Mouse (Mus musculus): ENCODE data around the gene Myo16.

Gene Myo16

DNA sequence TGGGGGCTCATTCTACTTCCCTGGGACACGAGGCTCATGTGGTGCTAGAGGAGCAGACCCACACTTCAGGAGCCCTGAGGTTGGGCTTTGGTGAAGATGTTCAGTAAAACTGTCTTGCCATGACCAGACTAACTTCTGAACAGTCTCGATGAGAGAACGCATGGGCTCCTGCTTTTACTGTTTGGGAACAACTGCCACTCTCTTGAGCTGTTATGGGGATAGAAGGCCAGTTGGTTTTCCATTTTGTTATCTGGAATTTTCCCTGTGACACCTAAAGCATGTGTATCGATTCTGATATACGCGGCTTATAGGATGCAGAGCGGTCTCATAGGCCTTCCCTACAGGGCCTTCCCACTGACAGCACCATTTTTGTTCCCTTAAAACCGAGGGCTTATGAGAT, 485.2 kb downstream of the Myo16 start:
- no peak for DNase-seq

GRCm38 (mm10) chr8:10640176-10640810, 486.6 kb downstream of the Myo16 start:
- DNase-seq, result no peak

DNA sequence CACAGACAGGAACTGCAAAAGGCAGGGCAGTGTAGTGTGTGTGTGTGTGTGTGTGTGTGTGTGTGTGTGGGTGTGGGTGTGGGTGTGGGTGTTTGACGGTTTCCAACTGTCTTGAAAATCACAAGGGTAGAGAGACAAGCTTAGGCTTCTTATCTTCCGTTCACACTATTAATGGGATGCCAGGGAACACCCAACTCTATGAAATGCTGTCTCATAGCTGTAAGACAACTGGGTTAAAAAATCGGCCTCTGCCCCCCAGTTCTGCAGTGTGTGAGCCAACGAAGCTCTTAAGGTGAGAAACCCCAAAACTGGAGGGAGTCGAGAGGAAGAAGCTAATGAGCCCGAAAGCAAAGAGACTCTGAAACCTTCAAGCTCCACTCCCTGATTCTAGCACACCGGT, 487.1 kb downstream of the Myo16 start:
- DNase-seq, result no peak

DNA sequence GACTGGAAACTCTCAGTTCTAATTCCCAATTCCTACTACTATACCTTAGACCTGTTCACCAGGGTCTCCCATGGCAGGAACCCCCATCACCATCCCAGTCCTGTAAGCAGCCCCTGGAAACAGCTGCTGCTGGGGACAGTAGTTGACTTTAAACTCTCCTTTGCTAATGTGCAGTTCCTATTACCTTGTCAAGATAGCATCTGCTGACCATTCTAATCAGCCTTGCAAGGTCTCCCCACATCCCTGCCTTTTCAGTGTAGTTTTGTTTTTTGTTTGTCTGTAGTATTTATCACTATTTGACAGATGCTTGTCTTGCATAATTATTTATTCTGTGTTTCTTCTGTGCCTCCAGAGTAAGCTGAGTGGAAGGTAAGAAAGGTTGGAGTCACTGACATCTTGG, 487.6 kb downstream of the Myo16 start:
- no peak for DNase-seq

DNA sequence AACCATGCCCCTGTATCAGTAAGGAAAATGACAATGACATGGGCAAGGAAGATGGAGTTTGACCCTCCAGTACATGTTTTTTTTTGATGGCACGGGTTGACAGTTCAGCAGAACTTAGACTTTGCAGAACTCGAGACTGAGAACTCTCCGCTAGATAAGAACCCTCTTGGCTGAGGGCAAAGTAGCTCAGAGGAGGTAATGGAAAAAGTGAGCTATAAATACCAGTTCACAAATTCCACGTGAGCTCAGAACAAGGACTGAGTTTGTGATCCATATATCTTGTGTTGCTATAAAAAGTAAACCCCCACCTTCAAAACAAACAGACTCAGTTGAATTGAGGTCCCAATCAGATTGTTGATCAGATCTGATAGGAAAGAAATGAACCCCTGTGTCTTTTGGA, 489.5 kb downstream of the Myo16 start:
- no peak for DNase-seq

DNA sequence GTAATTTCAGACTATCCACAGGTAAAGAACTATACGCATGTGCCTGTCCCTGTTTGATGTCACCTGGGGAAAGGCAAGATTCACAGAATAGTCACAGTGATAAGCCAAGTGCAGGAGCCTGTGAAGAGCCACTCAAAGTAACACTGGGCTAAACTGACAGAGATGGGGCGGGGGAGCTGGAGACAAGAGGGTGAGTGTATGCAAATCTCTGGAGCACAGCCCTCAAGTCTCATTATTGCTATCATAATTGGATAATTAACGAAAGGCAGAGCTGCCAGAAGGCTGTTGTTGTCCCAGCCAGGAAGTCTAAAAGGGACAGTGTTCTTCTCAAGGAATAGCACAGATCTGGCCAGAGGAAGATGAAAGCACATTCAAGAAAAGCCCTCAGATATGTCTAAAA, 490.8 kb downstream of the Myo16 start:
- DNase-seq, result no peak

DNA sequence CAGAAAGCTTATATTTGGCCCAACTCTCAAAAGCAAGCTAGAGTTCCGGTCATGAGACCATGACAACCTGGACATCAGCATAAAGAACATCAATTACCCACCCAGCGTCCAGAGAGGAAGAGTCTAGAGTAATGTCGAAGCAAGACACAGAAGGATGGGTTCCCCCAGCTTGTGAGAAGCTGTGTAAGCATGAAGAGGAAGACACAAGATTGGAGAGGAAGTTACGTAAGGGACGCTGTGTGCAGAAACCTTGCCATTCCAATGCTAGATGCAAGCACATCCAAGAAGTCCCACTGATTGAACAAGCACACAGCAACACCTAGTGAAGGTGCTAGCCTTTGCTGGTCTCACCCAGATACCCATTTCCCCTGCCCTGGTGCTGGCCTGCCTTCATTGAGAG, 492.0 kb downstream of the Myo16 start:
- DNase-seq, result no peak

DNA sequence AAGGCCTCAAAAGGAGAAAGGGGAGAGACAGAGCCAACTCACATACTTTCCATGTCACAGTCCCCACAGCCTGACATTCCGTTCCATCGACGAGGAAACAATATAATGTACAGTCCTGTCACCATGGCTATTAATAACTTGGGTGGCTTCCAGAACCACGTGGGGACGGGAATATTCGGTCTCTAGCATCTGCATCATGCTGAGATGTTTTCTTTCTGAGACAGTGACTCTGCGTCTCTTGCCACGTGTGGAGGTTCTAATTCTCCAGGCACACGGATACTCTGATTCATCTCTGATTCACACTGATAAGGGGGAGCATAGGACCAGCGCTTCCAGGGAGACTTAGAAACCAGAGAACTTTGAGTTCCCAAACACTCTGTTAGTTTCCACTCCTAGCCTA, 492.8 kb downstream of the Myo16 start:
- no peak for DNase-seq

DNA sequence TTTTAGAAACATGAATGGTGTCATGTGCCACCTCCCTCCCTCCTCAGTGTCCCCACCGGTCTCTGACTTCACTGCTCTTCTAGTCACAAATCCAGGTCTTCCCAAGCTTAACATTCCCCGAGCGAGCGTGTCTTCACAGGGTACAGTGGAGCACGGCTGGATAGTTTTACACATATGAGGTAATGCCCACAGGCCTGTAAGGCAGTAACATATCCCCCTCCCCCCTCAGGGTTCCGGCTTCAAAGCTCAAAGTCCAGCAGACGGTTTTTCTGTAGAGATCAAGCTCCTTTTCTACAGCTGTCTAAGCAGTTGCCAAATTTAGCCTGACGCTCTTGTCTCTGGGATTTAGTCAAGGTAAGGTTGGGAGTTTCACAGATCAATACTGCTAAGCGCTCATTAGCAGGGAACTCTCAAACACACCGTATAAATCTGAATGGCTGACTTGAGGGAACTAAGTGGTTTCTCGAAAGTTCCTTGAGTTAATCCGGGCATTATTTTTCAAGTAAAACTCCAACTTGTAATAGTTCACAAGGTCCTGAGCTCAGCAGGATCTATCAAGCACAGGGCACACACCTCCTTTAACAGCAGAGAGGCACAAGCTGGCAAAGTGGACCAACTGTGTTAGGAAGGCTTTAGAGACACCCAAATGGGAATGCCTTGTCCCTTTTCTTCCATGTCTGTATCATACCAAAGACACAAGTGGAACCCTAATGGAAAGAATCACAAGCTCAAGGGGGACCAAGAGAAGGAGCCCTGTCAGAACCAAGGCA, 498.0 kb downstream of the Myo16 start:
- no peak for DNase-seq

- no peak for DNase-seq
These were observed 499.6 kb downstream of the Myo16 start for GRCm38 (mm10) chr8:10653282-10653681.

DNA sequence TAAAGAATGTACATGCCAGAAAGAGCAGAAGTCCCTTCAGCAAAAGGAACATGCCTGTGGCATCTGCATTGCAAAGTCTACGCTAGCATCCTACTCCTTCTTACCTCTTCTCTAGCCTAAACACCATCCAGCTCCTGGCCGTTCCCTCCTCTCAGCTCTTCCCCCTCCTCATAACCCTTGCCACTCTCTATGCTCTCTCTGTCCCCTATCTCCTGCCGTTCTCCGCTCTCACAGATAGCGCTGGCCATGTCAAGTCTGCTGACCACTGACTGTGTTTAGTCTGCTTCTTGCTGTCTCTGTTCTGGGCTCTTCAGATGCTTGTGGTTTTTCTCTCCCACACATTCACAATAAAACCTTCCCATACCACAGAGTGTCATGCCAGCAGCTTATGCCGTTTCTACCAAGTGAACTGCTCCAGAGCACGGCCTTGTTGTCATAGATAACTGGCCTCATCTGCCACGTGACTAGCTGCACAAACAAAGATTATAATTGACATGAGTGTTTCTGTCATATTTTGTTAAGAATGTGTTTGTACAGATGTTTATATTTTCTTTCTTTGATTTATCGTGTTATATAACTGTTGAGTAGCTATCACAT, 501.3 kb downstream of the Myo16 start:
- no peak for DNase-seq

DNA sequence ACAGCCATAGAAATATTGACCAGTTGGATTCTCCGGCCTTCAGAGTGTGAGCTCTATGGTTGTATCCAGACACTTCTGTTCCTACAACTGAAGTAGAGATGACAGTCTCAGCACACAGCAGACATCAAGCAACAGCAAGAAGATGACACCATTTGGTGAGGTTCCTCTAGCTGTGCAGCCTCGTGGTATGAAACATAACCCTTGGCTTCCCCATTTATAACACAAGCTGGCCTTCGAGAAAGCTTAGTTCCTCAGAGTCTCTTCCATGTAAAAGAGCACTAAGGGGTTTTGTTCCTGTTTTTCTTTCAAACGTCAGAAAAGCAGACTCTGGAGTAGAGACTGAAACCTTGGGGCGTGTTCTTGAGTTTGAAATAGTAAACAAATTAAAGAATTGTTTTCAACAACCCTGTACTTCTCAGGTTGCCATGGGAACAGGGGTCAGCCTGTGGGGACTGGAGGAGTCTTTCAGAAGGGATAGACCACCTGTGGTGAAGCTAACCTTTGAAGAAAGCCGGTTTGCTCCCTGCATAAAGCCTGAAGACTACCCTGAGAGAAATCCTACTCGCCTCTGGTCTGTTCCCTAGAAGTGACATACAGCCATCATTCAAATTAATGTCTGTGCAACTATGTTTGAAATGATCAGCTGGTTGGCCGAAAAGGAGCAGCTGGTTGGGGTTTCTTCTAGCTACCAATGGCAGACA, 510.2 kb downstream of the Myo16 start:
- peak; percentile 34 for DNase-seq

GRCm38 (mm10) chr8:10664861-10665543, 511.3 kb downstream of the Myo16 start:
- no peak for DNase-seq

- peak; percentile 13 for DNase-seq
These were observed 512.1 kb downstream of the Myo16 start for GRCm38 (mm10) chr8:10665821-10666283.

- DNase-seq, result peak; percentile 21
These were observed 518.3 kb downstream of the Myo16 start for GRCm38 (mm10) chr8:10671862-10672548.

GRCm38 (mm10) chr8:10677840-10678410, 524.2 kb downstream of the Myo16 start:
- DNase-seq, result no peak

- DNase-seq, result no peak
These were observed 528.2 kb downstream of the Myo16 start for GRCm38 (mm10) chr8:10681926-10682325.

GRCm38 (mm10) chr8:10683088-10683487, 529.4 kb downstream of the Myo16 start:
- no peak for DNase-seq

Measured in layer of hippocampus, adult 9-11 months (tissue).